Mouse (Mus musculus): ENCODE results near the gene Rasgef1b.

The Rasgef1b gene

GRCm38 (mm10) chr5:99438526-99438925 is 290.3 kb downstream of the Rasgef1b start:
- no peak for DNase-seq

- no peak for DNase-seq
Observed at GRCm38 (mm10) chr5:99434226-99434625, 294.6 kb downstream of the Rasgef1b start.

- no peak for DNase-seq
Observed at GRCm38 (mm10) chr5:99432471-99432870, 296.4 kb downstream of the Rasgef1b start.

GRCm38 (mm10) chr5:99429273-99429672 is 299.6 kb downstream of the Rasgef1b start:
- DNase-seq = no peak

- no peak for DNase-seq
Observed at GRCm38 (mm10) chr5:99428648-99429047, 300.2 kb downstream of the Rasgef1b start.

GRCm38 (mm10) chr5:99423271-99423670 is 305.6 kb downstream of the Rasgef1b start:
- DNase-seq = no peak

GRCm38 (mm10) chr5:99422856-99423255 is 306.0 kb downstream of the Rasgef1b start:
- no peak for DNase-seq

- no peak for DNase-seq
Observed at GRCm38 (mm10) chr5:99422092-99422491, 306.8 kb downstream of the Rasgef1b start.

- DNase-seq = no peak
Observed at GRCm38 (mm10) chr5:99419872-99420271, 309.0 kb downstream of the Rasgef1b start.

GRCm38 (mm10) chr5:99416902-99417301 is 312.0 kb downstream of the Rasgef1b start:
- DNase-seq = no peak

GRCm38 (mm10) chr5:99415676-99416075 is 313.2 kb downstream of the Rasgef1b start:
- no peak for DNase-seq

- no peak for DNase-seq
Observed at GRCm38 (mm10) chr5:99415049-99415448, 313.8 kb downstream of the Rasgef1b start.

GRCm38 (mm10) chr5:99414293-99414692 is 314.6 kb downstream of the Rasgef1b start:
- no peak for DNase-seq

- no peak for DNase-seq
Observed at GRCm38 (mm10) chr5:99413851-99414250, 315.0 kb downstream of the Rasgef1b start.

GRCm38 (mm10) chr5:99413391-99413790 is 315.5 kb downstream of the Rasgef1b start:
- no peak for DNase-seq

- no peak for DNase-seq
Observed at GRCm38 (mm10) chr5:99404403-99405170, 324.3 kb downstream of the Rasgef1b start.

- DNase-seq = no peak
Observed at GRCm38 (mm10) chr5:99403325-99403724, 325.5 kb downstream of the Rasgef1b start.

GRCm38 (mm10) chr5:99402784-99403183 is 326.1 kb downstream of the Rasgef1b start:
- DNase-seq = no peak

GRCm38 (mm10) chr5:99402297-99402696 is 326.6 kb downstream of the Rasgef1b start:
- no peak for DNase-seq

GRCm38 (mm10) chr5:99399855-99400626 is 328.8 kb downstream of the Rasgef1b start:
- no peak for DNase-seq

GRCm38 (mm10) chr5:99398472-99399070 is 330.3 kb downstream of the Rasgef1b start:
- no peak for DNase-seq

- DNase-seq = no peak
Observed at GRCm38 (mm10) chr5:99394578-99394977, 334.3 kb downstream of the Rasgef1b start.

- DNase-seq = no peak
Observed at GRCm38 (mm10) chr5:99391525-99391924, 337.3 kb downstream of the Rasgef1b start.

- DNase-seq = no peak
Observed at GRCm38 (mm10) chr5:99390776-99391175, 338.1 kb downstream of the Rasgef1b start.
